Mouse (Mus musculus) erythroblast, adult 5-6 weeks (primary cell): Measurements from ENCODE around the gene Retnlg. TPM values are rescaled to one million over a fixed set of nuclear protein-coding genes. Genes with fewer than 3 reads are reported as not detected.

Experiments
- total RNA-seq, 2 experiments: library from RNA; stranded (forward) in 1 of 2; stranded (reverse) in 1 of 2; fragments of 150-400 nt in 1 of 2; fragments of 200-764, 138-1000 nt in 1 of 2; gene quantifications; 2 replicates each; pipeline versions ENCODE4 v1.2.3 to v1.2.4; 2015 to 2017; ENCODE audit warnings: low replicate concordance in 2 of 2

The Retnlg gene
- total RNA-seq, 2 experiments from 2014 or later = 238 to 993 TPM

Other genes starting within 250 kb of the Retnlg start
- not detected in 2 replicates for gene Trat1, start 100.6 kb upstream of the Retnlg start, total RNA-seq (2015; ENCODE audit: low replicate concordance)
- gene Trat1, start 100.6 kb upstream of the Retnlg start, total RNA-seq (2017; ENCODE audit: low replicate concordance) = 0.17 TPM in 1 of 2 replicates, not detected in the other
- not detected in 2 replicates for gene Retnlb, start 55.8 kb upstream of the Retnlg start, total RNA-seq (2015; ENCODE audit: low replicate concordance)
- not detected in 2 replicates for gene Retnlb, start 55.8 kb upstream of the Retnlg start, total RNA-seq (2017; ENCODE audit: low replicate concordance)
- gene Retnla, start 30.1 kb upstream of the Retnlg start, total RNA-seq (2015; ENCODE audit: low replicate concordance) = not detected in 2 replicates
- not detected in 2 replicates for gene Retnla, start 30.1 kb upstream of the Retnlg start, total RNA-seq (2017; ENCODE audit: low replicate concordance)
- 6.1 and 11.5 TPM in 2 replicates for gene Dzip3, start 121.5 kb downstream of the Retnlg start, total RNA-seq (2015; ENCODE audit: low replicate concordance)
- gene Dzip3, start 121.5 kb downstream of the Retnlg start, total RNA-seq (2017; ENCODE audit: low replicate concordance) = 13.8 and 14.9 TPM in 2 replicates
- 24.6 and 29.7 TPM in 2 replicates for gene Cip2a, start 121.6 kb downstream of the Retnlg start, total RNA-seq (2015; ENCODE audit: low replicate concordance)
- gene Cip2a, start 121.6 kb downstream of the Retnlg start, total RNA-seq (2017; ENCODE audit: low replicate concordance) = 29.6 and 33.2 TPM in 2 replicates
- gene Myh15, start 184.9 kb downstream of the Retnlg start, total RNA-seq (2015; ENCODE audit: low replicate concordance) = not detected in 2 replicates
- not detected in 2 replicates for gene Myh15, start 184.9 kb downstream of the Retnlg start, total RNA-seq (2017; ENCODE audit: low replicate concordance)